Mouse (Mus musculus) neural tube, embryonic 14.5 days (tissue): Measurements from ENCODE around the gene Ephb1. TPM values are rescaled to one million over a fixed set of nuclear protein-coding genes. Genes with fewer than 3 reads are reported as not detected.

ENCODE experiments used
- ATAC-seq: fragments of 200-750 bp; cut with Nextera tagmentation; 2 replicates; pipeline ENCODE4 v1.8.0; 2017; ENCODE audit warnings: low read depth, mild to moderate bottlenecking, moderate TSS enrichment, moderate library complexity
- H3K27ac ChIP-seq: fragments of 300-500 bp; sonication (generic); 2 replicates; pipeline ENCODE4 v1.5.1; 2014; ENCODE audit warnings: low read depth, mild to moderate bottlenecking, control low read depth, low read length, moderate library complexity, mixed read lengths
- H3K27me3 ChIP-seq: fragments of 300-500 bp; sonication (generic); 2 replicates; pipeline ENCODE4 v1.6.1; 2014; ENCODE audit warnings: low read length; ENCODE audit not compliant: control insufficient read depth, insufficient read depth
- H3K36me3 ChIP-seq: fragments of 300-500 bp; sonication (generic); 2 replicates; pipeline ENCODE4 v1.6.1; 2014; ENCODE audit warnings: low read length, mixed read lengths; ENCODE audit not compliant: control insufficient read depth, insufficient read depth
- H3K4me1 ChIP-seq: fragments of 300-500 bp; sonication (generic); 2 replicates; pipeline ENCODE4 v1.6.1; 2014; ENCODE audit warnings: low read length; ENCODE audit not compliant: control insufficient read depth, insufficient read depth
- H3K4me2 ChIP-seq: fragments of 300-500 bp; sonication (generic); 2 replicates; pipeline ENCODE4 v1.6.1; 2014; ENCODE audit warnings: mild to moderate bottlenecking, low read depth, low read length, control low read depth
- H3K4me3 ChIP-seq: fragments of 300-500 bp; sonication (generic); 2 replicates; pipeline ENCODE4 v1.5.1; 2014; ENCODE audit warnings: low read depth, low read length, control low read depth, mixed read lengths
- H3K9ac ChIP-seq: fragments of 300-500 bp; sonication (generic); replicated peaks from 2 replicates; pipeline ENCODE4 v1.6.1; 2014; ENCODE audit warnings: low read depth, mild to moderate bottlenecking, control low read depth, low read length, mixed read lengths
- H3K9me3 ChIP-seq: fragments of 300-500 bp; sonication (generic); 2 replicates; pipeline ENCODE4 v1.6.1; 2016; ENCODE audit warnings: low read length; ENCODE audit not compliant: control insufficient read depth
- WGBS: fragments of 180-500 bp; shearing (Covaris S2); extraction: QIAGEN DNeasy Blood & Tissue Kit; methylation state at CpG from one replicate; pipeline ENCODE4 v1.1.7; 2014; 5-methylcytosine and 5-hydroxymethylcytosine counted together
- polyA plus RNA-seq: library from polyadenylated mRNA; unstranded; fragments of >200 nt; fragmentation: Nextera tagmentation; extraction: Ambion mirVana; gene quantifications from 2 replicates; pipeline ENCODE4 v1.2.1, GENCODE M21; 2014

The Ephb1 gene
- polyA plus RNA-seq, 1 experiment from 2014 or later, result 48.7 TPM

- peaks cover 4% of the 10 kb centered on the region; the same call in 1 of the 2 replicates for H3K27me3 ChIP-seq
- H3K27ac ChIP-seq, result no peak overlapping the region
- H3K9ac ChIP-seq, result no peak overlapping the region
- WGBS, result 91% methylated on average over 3 of the region's 3 CpGs
- H3K36me3 ChIP-seq, result no peaks in the 10 kb centered on the region
- no peak overlapping the region for H3K4me2 ChIP-seq
- H3K9me3 ChIP-seq, result no peaks in the 10 kb centered on the region
- no peak overlapping the region for H3K4me3 ChIP-seq
- no peak for ATAC-seq
- 0 out of 2 replicates have a peak, but pooled peaks cover 2% of the 10 kb centered on the region for H3K4me1 ChIP-seq
Measured at GRCm38 (mm10) chr9:102346801-102347200, 7.7 kb downstream of the Ephb1 start.

- Histone ChIP-seq H3K9me3 (no peaks in the 10 kb centered on the region), H3K36me3 (no peaks in the 10 kb centered on the region), H3K27me3 (peaks cover 2% of the 10 kb centered on the region; the same call in 1 of the 2 replicates), H3K4me3 (no peak overlapping the region), H3K4me2 (no peak overlapping the region), H3K27ac (no peak overlapping the region), H3K9ac (no peak overlapping the region), H3K4me1 (no peaks in the 10 kb centered on the region)
- WGBS, result 56% methylated on average over 6 of the region's 6 CpGs
- no peak for ATAC-seq
Measured at GRCm38 (mm10) chr9:102345474-102345873, 9.0 kb downstream of the Ephb1 start.

DNA sequence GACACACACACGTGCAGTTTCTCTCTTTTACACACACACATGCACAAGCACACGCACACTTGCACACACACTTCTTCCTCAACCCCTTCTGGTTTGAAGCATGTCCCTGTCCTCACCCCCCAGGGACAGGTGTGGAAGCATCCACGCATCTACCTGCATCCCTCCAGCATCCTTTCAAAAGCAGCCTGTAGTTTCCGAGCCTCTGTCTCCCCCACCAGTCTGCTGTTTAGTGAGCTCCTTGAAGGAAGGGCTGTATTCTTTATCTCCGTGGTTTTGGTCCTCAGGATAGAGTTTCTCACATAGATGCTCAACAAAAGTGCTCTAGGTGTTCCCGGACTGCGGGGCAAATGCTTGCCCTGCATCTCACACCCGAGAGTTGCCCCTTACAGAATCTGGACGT lies 9.4 kb downstream of the Ephb1 start:
- peaks cover 1% of the 10 kb centered on the region; the same call in 1 of the 2 replicates for H3K27me3 ChIP-seq

GRCm38 (mm10) chr9:102344086-102344930 lies 10.2 kb downstream of the Ephb1 start:
- no peak for ATAC-seq
- no peak overlapping the region for H3K4me3 ChIP-seq
- H3K27me3 ChIP-seq, result no peaks in the 10 kb centered on the region
- WGBS, result 78% methylated on average over 10 of the region's 10 CpGs
- H3K9me3 ChIP-seq, result no peaks in the 10 kb centered on the region
- no peaks in the 10 kb centered on the region for H3K36me3 ChIP-seq
- H3K4me1 ChIP-seq, result no peaks in the 10 kb centered on the region
- no peak overlapping the region for H3K9ac ChIP-seq
- H3K4me2 ChIP-seq, result no peak overlapping the region
- no peak overlapping the region for H3K27ac ChIP-seq

More for the DNA sequence above, 9.4 kb downstream of the Ephb1 start:
- no peak for ATAC-seq
- H3K4me2 ChIP-seq, result no peak overlapping the region
- 84% methylated on average over 9 of the region's 9 CpGs for WGBS
- no peak overlapping the region for H3K4me3 ChIP-seq
- H3K9ac ChIP-seq, result no peak overlapping the region
- H3K27ac ChIP-seq, result no peak overlapping the region
- no peaks in the 10 kb centered on the region for H3K36me3 ChIP-seq
- H3K4me1 ChIP-seq, result no peaks in the 10 kb centered on the region
- no peaks in the 10 kb centered on the region for H3K9me3 ChIP-seq

DNA sequence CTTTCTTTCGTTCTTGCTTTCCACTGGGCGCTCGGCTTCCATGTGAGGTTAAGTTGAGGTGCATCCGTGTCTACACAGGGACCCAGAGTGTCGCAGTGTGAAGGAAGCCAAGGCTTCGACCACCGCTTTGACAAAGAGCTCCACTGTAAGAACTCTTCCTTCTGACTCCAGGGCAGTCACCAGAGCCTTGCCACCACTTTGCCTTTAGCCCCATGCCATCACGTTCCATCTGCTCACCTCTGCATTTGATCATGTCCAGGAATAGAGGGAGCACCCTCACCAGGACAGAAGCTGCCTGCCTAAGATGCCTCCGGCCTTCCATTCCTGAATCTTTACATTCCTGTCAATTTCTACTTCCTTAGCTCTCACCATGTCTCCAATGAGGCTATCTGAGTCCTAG lies 11.4 kb downstream of the Ephb1 start:
- Histone ChIP-seq H3K9ac (no peak overlapping the region), H3K4me1 (no peaks in the 10 kb centered on the region), H3K9me3 (no peaks in the 10 kb centered on the region), H3K27me3 (no peaks in the 10 kb centered on the region), H3K27ac (no peak overlapping the region), H3K36me3 (no peaks in the 10 kb centered on the region), H3K4me3 (no peak overlapping the region), H3K4me2 (no peak overlapping the region)
- ATAC-seq, result no peak
- 94% methylated on average over 9 of the region's 9 CpGs for WGBS

DNA sequence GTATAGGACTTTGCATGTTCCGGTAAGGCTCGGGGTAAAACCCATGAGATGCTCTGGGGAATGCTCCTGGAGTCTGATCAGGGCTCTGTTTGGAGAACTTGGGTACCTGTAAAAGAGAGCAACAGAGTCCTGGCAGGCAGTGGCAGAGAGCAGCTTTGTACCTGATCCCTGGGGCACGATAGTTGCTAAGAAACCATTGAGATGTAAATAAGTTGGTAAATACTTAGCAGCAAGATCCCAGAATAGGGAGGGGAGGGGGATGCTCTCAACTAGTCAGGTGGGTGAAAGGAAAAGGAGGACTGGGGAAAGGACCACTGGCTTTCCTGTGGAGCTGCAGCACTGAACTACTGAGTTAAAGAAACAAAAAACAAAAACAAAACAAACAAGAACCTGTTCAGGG lies 12.5 kb downstream of the Ephb1 start:
- H3K4me1 ChIP-seq, result no peaks in the 10 kb centered on the region
- H3K36me3 ChIP-seq, result no peaks in the 10 kb centered on the region
- no peak overlapping the region for H3K9ac ChIP-seq
- no peak overlapping the region for H3K4me2 ChIP-seq
- no peaks in the 10 kb centered on the region for H3K27me3 ChIP-seq
- ATAC-seq, result no peak
- no peak overlapping the region for H3K4me3 ChIP-seq
- WGBS, result 47% methylated on average over 3 of the region's 3 CpGs
- H3K9me3 ChIP-seq, result no peaks in the 10 kb centered on the region
- no peak overlapping the region for H3K27ac ChIP-seq

DNA sequence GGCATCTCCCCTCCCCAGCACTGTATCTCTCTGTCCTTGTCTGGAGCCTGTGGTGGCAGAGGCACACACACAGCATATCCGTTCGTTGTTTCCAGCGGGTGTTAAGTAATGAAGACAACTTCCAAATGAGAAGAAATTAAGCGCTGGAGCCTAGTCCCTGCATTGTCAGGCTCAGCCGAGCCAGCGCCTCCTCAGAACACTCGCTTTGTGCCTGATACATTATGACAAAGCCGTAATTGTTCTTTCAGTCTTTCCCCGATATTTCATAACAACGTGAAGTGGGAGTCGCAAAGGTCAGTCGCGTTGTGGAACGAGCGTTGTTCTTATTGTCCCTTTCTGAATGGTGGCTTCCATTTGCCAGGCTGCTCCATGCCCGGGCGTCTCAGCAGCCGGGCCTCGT lies 13.7 kb downstream of the Ephb1 start:
- Histone ChIP-seq H3K27me3 (no peaks in the 10 kb centered on the region), H3K36me3 (no peaks in the 10 kb centered on the region), H3K9me3 (no peaks in the 10 kb centered on the region), H3K4me1 (no peaks in the 10 kb centered on the region), H3K27ac (no peak overlapping the region), H3K4me2 (no peak overlapping the region), H3K4me3 (no peak overlapping the region), H3K9ac (no peak overlapping the region)
- 63% methylated on average over 19 of the region's 19 CpGs for WGBS
- no peak for ATAC-seq

- Histone ChIP-seq H3K9me3 (no peaks in the 10 kb centered on the region), H3K9ac (no peak overlapping the region), H3K27me3 (no peaks in the 10 kb centered on the region), H3K4me2 (no peak overlapping the region), H3K4me1 (no peaks in the 10 kb centered on the region), H3K4me3 (no peak overlapping the region), H3K27ac (no peak overlapping the region), H3K36me3 (no peaks in the 10 kb centered on the region)
- no peak for ATAC-seq
- 80% methylated on average over 11 of the region's 11 CpGs for whole genome bisulfite sequencing
Measured at GRCm38 (mm10) chr9:102335571-102336282, 18.8 kb downstream of the Ephb1 start.
